Mouse (Mus musculus) embryonic facial prominence, embryonic 13.5 days (tissue): ENCODE results near the gene Trim15. TPM values are rescaled to one million over a fixed set of nuclear protein-coding genes. Genes with fewer than 3 reads are reported as not detected.

ENCODE experiments used
- ATAC-seq: fragments of 200-750 bp; cut with Nextera tagmentation; 2 replicates; pipeline ENCODE4 v1.8.0; 2017; ENCODE audit warnings: low read depth; ENCODE audit not compliant: insufficient number of reproducible peaks, insufficient read depth, low FRiP score, low TSS enrichment
- H3K27ac ChIP-seq: fragments of 300-500 bp; sonication (generic); 2 replicates; pipeline ENCODE4 v1.5.1; 2015; ENCODE audit warnings: moderate library complexity, mild to moderate bottlenecking, inconsistent platforms
- H3K27me3 ChIP-seq: fragments of 300-500 bp; sonication (generic); 2 replicates; pipeline ENCODE4 v1.6.1; 2015; ENCODE audit warnings: mild to moderate bottlenecking, inconsistent platforms
- H3K36me3 ChIP-seq: fragments of 300-500 bp; sonication (generic); 2 replicates; pipeline ENCODE4 v1.6.1; 2015; ENCODE audit warnings: mild to moderate bottlenecking, inconsistent platforms
- H3K4me1 ChIP-seq: fragments of 300-500 bp; sonication (generic); 2 replicates; pipeline ENCODE4 v1.6.1; 2015; ENCODE audit warnings: inconsistent platforms
- H3K4me2 ChIP-seq: fragments of 300-500 bp; sonication (generic); 2 replicates; pipeline ENCODE4 v1.6.1; 2015; ENCODE audit warnings: moderate library complexity, mild to moderate bottlenecking, inconsistent platforms
- H3K4me3 ChIP-seq: fragments of 300-500 bp; sonication (generic); 2 replicates; pipeline ENCODE4 v1.5.1; 2015; ENCODE audit warnings: mild to moderate bottlenecking, inconsistent platforms
- H3K9ac ChIP-seq: fragments of 300-500 bp; sonication (generic); 2 replicates; pipeline ENCODE4 v1.6.1; 2015; ENCODE audit warnings: mild to moderate bottlenecking, inconsistent platforms
- H3K9me3 ChIP-seq: fragments of 300-500 bp; sonication (generic); 2 replicates; pipeline ENCODE4 v1.6.1; 2016; ENCODE audit warnings: inconsistent platforms
- WGBS: fragments of 180-500 bp; shearing (Covaris S2); methylation state at CpG from one replicate; pipeline ENCODE4 v1.1.7; 2015; ENCODE audit warnings: mixed read lengths; 5-methylcytosine and 5-hydroxymethylcytosine counted together
- polyA plus RNA-seq: library from polyadenylated mRNA; unstranded; fragments of >200 nt; fragmentation: Nextera tagmentation; extraction: Ambion mirVana; gene quantifications from 2 replicates; pipeline ENCODE4 v1.2.1, GENCODE M21; 2015

Gene Trim15
- polyA plus RNA-seq, 1 experiment from 2014 or later = 0.24 TPM

GRCm38 (mm10) chr17:36868836-36869235, 1.8 kb upstream of the Trim15 start:
- Histone ChIP-seq H3K27ac (no peak overlapping the region), H3K4me1 (0 out of 2 replicates have a peak, but pooled peaks cover 7% of the 10 kb centered on the region), H3K27me3 (peaks cover 32% of the 10 kb centered on the region), H3K9ac (no peak overlapping the region), H3K9me3 (no peaks in the 10 kb centered on the region), H3K4me3 (no peak overlapping the region), H3K4me2 (no peak overlapping the region), H3K36me3 (no peaks in the 10 kb centered on the region)
- no peak for ATAC-seq
- 83% methylated on average over 2 of the region's 2 CpGs for WGBS

GRCm38 (mm10) chr17:36861680-36862079, 5.3 kb downstream of the Trim15 start:
- 49% methylated on average over 2 of the region's 2 CpGs for WGBS
- Histone ChIP-seq H3K4me1 (0 out of 2 replicates have a peak, but pooled peaks cover 2% of the 10 kb centered on the region), H3K27me3 (peaks cover 20% of the 10 kb centered on the region), H3K9me3 (no peaks in the 10 kb centered on the region), H3K36me3 (peaks cover 31% of the 10 kb centered on the region), H3K9ac (no peak overlapping the region), H3K4me3 (no peak overlapping the region), H3K27ac (no peak overlapping the region), H3K4me2 (no peak overlapping the region)
- ATAC-seq = no peak

GRCm38 (mm10) chr17:36858181-36858580, 8.8 kb downstream of the Trim15 start:
- Histone ChIP-seq H3K4me2 (no peak overlapping the region), H3K4me3 (no peak overlapping the region), H3K27ac (no peak overlapping the region), H3K36me3 (peaks cover 66% of the 10 kb centered on the region), H3K4me1 (no peaks in the 10 kb centered on the region), H3K9ac (no peak overlapping the region), H3K9me3 (no peaks in the 10 kb centered on the region), H3K27me3 (no peaks in the 10 kb centered on the region)
- no peak for ATAC-seq
- 93% methylated on average over 3 of the region's 3 CpGs for WGBS

- H3K9ac ChIP-seq = no peak overlapping the region
- WGBS = 94% methylated on average over 4 of the region's 4 CpGs
- H3K4me3 ChIP-seq = no peak overlapping the region
Measured at GRCm38 (mm10) chr17:36856236-36856635, 10.8 kb downstream of the Trim15 start.

GRCm38 (mm10) chr17:36855484-36855883, 11.5 kb downstream of the Trim15 start:
- WGBS = 94% methylated on average over 3 of the region's 3 CpGs
- no peak for ATAC-seq
- H3K9ac ChIP-seq = no peak overlapping the region
- H3K4me1 ChIP-seq = no peaks in the 10 kb centered on the region
- H3K4me3 ChIP-seq = no peak overlapping the region
- no peak overlapping the region for H3K4me2 ChIP-seq
- H3K27me3 ChIP-seq = no peaks in the 10 kb centered on the region
- H3K36me3 ChIP-seq = peaks cover 93% of the 10 kb centered on the region
- no peaks in the 10 kb centered on the region for H3K9me3 ChIP-seq
- H3K27ac ChIP-seq = no peak overlapping the region

More at GRCm38 (mm10) chr17:36856236-36856635, 10.8 kb downstream of the Trim15 start:
- no peaks in the 10 kb centered on the region for H3K9me3 ChIP-seq
- H3K27me3 ChIP-seq = no peaks in the 10 kb centered on the region
- peaks cover 86% of the 10 kb centered on the region for H3K36me3 ChIP-seq
- H3K4me1 ChIP-seq = no peaks in the 10 kb centered on the region
- H3K27ac ChIP-seq = no peak overlapping the region
- no peak for ATAC-seq
- no peak overlapping the region for H3K4me2 ChIP-seq

GRCm38 (mm10) chr17:36851627-36852026, 15.4 kb downstream of the Trim15 start:
- Histone ChIP-seq H3K4me1 (no peaks in the 10 kb centered on the region), H3K4me2 (no peak overlapping the region), H3K27ac (no peak overlapping the region), H3K9me3 (no peaks in the 10 kb centered on the region), H3K9ac (no peak overlapping the region), H3K27me3 (no peaks in the 10 kb centered on the region), H3K4me3 (no peak overlapping the region), H3K36me3 (peaks cover 68% of the 10 kb centered on the region)
- 89% methylated on average over 5 of the region's 5 CpGs for WGBS
- ATAC-seq = no peak

- no peak overlapping the region for H3K9ac ChIP-seq
- no peak for ATAC-seq
- H3K27me3 ChIP-seq = no peaks in the 10 kb centered on the region
- peaks cover 68% of the 10 kb centered on the region for H3K36me3 ChIP-seq
- no peak overlapping the region for H3K4me2 ChIP-seq
- H3K27ac ChIP-seq = no peak overlapping the region
- no peaks in the 10 kb centered on the region for H3K9me3 ChIP-seq
- WGBS = 84% methylated on average over 5 of the region's 5 CpGs
- no peaks in the 10 kb centered on the region for H3K4me1 ChIP-seq
- H3K4me3 ChIP-seq = no peak overlapping the region
Measured at GRCm38 (mm10) chr17:36851200-36851599, 15.8 kb downstream of the Trim15 start.

- H3K27ac ChIP-seq = no peak overlapping the region
- no peaks in the 10 kb centered on the region for H3K27me3 ChIP-seq
- no peak overlapping the region for H3K4me2 ChIP-seq
- no peak overlapping the region for H3K4me3 ChIP-seq
- ATAC-seq = no peak
- H3K9ac ChIP-seq = no peak overlapping the region
- H3K36me3 ChIP-seq = peaks cover 57% of the 10 kb centered on the region
- 94% methylated on average over 2 of the region's 2 CpGs for WGBS
- no peaks in the 10 kb centered on the region for H3K9me3 ChIP-seq
- H3K4me1 ChIP-seq = no peaks in the 10 kb centered on the region
Measured at GRCm38 (mm10) chr17:36849992-36850391, 17.0 kb downstream of the Trim15 start.

GRCm38 (mm10) chr17:36848911-36849310, 18.1 kb downstream of the Trim15 start:
- WGBS = 85% methylated on average over 5 of the region's 5 CpGs
- no peak for ATAC-seq
- Histone ChIP-seq H3K27me3 (no peaks in the 10 kb centered on the region), H3K4me3 (no peak overlapping the region), H3K4me2 (no peak overlapping the region), H3K36me3 (peaks cover 46% of the 10 kb centered on the region), H3K9ac (no peak overlapping the region), H3K27ac (no peak overlapping the region), H3K9me3 (no peaks in the 10 kb centered on the region), H3K4me1 (peaks cover 5% of the 10 kb centered on the region)

GRCm38 (mm10) chr17:36844725-36845124, 22.3 kb downstream of the Trim15 start:
- Histone ChIP-seq H3K9ac (no peak overlapping the region), H3K9me3 (no peaks in the 10 kb centered on the region), H3K27me3 (no peaks in the 10 kb centered on the region), H3K4me3 (no peak overlapping the region), H3K27ac (no peak overlapping the region), H3K4me1 (peaks cover 9% of the 10 kb centered on the region), H3K36me3 (peaks cover 16% of the 10 kb centered on the region; the same call in 1 of the 2 replicates), H3K4me2 (no peak overlapping the region)
- WGBS = 73% methylated on average over 1 of the region's 1 CpGs
- no peak for ATAC-seq

- Histone ChIP-seq H3K4me1 (peaks cover 9% of the 10 kb centered on the region), H3K36me3 (peaks cover 16% of the 10 kb centered on the region; the same call in 1 of the 2 replicates), H3K9me3 (no peaks in the 10 kb centered on the region), H3K27me3 (no peaks in the 10 kb centered on the region), H3K27ac (no peak overlapping the region), H3K9ac (no peak overlapping the region), H3K4me2 (no peak overlapping the region), H3K4me3 (no peak overlapping the region)
- no peak for ATAC-seq
Measured at GRCm38 (mm10) chr17:36844286-36844719, 22.7 kb downstream of the Trim15 start.

- H3K9ac ChIP-seq = no peak overlapping the region
- H3K27me3 ChIP-seq = no peaks in the 10 kb centered on the region
- H3K27ac ChIP-seq = no peak overlapping the region
- peaks cover 16% of the 10 kb centered on the region; the same call in 1 of the 2 replicates for H3K36me3 ChIP-seq
- H3K9me3 ChIP-seq = no peaks in the 10 kb centered on the region
- H3K4me1 ChIP-seq = peaks cover 9% of the 10 kb centered on the region
- ATAC-seq = no peak
- WGBS = 84% methylated on average over 7 of the region's 7 CpGs
- H3K4me2 ChIP-seq = no peak overlapping the region
- no peak overlapping the region for H3K4me3 ChIP-seq
Measured at GRCm38 (mm10) chr17:36843696-36844095, 23.3 kb downstream of the Trim15 start.
